Mouse (Mus musculus) lung, postnatal 4 days (tissue): ENCODE measurements around the gene Mmp11.
A peak's percentile ranks its signal among the peaks of the same experiment; 100 is the strongest.
"Not testable (repeated sequence)": the region's sequence is repeated elsewhere in the genome, so short reads cannot be mapped to it uniquely, and the experiment has no call there.

ENCODE experiments used
- DNase-seq, 2 experiments: peaks; one replicate each; pipeline ENCODE4 v3.0.0; 2021

The Mmp11 gene

DNA sequence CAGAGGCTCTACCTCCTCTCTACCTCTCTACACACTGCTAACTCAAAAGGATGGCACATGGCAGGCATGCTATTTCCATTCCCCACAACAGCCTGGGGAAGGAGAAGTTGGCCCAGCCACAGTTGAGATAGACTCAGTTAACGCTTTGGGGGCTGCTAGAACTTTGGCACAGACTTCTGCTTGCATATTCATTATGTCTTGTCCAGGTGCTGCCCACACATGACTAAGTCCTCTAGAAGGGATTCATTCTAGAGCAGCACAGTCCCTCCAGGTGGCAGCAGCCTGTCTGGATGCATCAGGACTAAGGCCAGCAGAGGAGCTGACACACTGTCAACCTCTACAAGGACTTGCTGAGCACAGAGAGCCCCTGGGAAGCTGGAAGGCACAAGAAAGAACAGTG is 40.1 kb downstream of the Mmp11 start:
- no peak for DNase-seq

DNA sequence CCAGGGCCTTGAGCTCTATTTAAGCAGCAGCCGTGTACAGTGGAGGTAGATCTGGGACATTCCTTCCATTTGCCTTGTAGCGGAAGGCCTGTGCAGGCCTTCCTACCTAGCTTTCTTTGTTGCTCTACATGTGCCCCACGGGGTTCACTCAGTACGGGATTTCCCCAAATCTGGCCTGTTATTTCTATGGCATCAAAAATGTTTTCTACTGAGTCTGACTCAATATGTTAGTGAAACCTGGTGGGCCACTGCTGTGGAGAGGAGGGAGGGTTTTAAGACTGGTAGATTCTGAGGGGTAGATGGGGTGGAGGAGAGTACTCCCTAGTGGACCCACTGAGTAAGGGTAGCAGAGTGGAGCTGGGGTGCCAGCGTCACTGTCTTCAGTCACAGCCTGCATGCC is 40.6 kb downstream of the Mmp11 start:
- DNase-seq, result no peak

DNA sequence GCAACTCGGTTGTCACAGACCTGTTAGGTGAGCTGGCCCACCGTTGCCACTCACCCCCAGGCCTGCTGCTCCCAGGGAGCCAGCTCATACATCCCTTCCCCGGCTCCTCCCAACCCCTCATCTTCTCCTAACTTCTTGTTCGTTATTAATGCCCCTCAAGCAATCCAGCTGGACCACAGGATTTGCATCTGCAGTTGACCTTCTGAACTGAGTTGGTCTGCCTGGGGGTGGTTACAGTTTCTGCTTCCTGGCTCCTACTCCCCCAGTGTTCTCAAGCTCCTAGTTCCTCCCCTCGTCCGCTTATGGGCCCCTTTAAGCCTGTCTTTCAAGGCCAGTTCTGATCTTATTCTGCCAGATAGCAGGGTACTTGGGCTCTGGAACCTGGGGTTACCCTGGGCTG is 41.7 kb downstream of the Mmp11 start:
- DNase-seq, result no peak

GRCm38 (mm10) chr10:75893089-75893750 is 43.1 kb downstream of the Mmp11 start, which contains the start of gene Derl3:
Gene Derl3 (plus strand): TSS chr10:75893413.
- DNase-seq, result peak; percentile 94 to 96

DNA sequence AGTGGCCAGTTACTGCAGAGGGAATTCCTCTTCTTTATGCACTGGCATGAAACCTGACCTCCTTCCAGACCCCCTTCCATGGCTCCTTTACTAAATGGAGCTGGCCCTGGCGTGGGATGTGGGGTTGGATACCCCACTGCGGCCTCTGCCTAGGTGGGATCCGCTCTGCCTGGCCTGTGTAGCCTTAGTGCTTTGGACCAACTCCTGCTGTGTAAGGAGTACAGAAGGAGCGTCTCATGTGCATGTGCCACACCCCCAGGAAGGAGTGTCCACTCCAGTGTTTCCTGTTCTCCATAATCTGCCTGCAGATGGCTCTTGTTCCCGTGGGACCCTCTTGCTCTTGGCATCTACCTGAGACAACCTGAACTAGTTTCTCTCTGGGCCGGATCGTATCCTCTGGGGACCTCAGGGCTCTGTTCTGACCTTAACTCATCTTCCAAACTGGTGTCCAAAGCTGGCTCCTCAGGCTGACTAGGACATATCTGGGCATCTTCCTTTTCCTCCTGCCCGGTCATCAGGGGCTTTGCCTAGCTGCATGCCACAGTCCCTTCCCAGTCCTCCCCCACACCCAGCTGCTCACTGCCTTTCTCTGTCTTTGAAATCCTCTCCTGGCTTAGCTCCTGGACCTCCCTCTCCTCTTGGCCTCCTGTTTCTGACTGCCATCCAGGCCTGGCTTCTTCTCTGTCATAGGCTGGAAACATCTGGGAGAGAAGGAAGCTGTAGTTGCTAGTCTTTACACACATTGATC is 46.7 kb downstream of the Mmp11 start:
- no peak for DNase-seq

- DNase-seq, result not testable (repeated sequence)
These were observed 48.8 kb downstream of the Mmp11 start for GRCm38 (mm10) chr10:75887504-75887903.

DNA sequence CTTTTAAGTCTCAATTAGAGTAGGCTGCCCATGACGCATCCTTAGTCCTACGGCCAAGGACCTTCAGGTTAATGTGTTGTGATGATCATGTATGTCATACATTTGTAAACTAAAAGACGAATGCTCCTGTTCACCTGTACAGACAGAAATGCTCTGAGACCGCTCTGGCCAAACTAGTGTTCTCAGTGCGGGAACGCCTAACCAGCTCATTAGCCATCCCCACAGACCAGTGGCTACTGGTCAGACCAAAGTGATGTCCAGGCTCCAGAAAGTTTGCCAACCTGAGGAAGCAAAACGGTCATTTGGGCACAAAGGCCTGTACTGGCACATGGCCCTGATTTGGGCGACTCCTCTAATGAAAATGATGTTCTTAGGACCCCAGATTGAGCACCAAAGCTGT is 51.6 kb downstream of the Mmp11 start:
- DNase-seq, result no peak

GRCm38 (mm10) chr10:75883232-75883552 is 53.1 kb downstream of the Mmp11 start:
- DNase-seq, result peak; percentile 84 to 87

DNA sequence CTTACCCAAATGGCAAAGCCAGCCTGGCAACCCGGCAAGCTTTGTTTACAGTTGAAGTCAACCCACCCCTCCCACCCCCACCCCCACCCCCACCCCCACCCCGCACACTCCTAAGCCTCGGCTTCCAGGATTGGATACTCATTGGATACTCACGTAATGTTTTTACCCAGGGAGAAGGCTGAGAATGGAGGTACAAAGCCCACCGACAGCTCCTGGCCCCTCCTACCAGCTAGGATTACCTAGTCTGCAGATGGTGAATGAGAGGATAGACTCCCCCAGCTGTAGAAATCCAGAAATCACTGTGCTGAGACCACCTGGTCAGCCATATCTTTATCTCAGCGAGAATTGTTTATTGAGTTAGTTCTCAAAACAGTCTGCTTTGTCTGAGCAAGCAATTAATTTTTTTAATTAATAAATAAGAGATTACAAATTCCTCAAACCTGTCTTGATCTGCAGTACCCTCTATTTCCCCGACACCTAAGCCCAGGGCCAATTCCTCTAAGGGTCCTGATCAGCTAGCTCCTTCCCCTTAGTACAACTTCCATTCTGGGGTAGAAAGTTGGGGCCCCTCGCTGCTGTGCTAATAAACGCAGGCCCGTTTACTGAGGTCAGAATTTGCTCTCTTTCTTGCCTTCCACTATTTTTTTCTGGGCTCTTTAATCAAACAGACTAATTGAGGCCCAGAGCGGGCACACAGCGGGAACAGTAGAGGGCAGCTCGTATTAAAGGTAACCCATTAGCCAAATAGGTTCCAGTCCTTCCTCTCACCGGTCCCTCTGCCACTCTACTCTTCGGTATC is 53.7 kb downstream of the Mmp11 start:
- DNase-seq, result no peak

DNA sequence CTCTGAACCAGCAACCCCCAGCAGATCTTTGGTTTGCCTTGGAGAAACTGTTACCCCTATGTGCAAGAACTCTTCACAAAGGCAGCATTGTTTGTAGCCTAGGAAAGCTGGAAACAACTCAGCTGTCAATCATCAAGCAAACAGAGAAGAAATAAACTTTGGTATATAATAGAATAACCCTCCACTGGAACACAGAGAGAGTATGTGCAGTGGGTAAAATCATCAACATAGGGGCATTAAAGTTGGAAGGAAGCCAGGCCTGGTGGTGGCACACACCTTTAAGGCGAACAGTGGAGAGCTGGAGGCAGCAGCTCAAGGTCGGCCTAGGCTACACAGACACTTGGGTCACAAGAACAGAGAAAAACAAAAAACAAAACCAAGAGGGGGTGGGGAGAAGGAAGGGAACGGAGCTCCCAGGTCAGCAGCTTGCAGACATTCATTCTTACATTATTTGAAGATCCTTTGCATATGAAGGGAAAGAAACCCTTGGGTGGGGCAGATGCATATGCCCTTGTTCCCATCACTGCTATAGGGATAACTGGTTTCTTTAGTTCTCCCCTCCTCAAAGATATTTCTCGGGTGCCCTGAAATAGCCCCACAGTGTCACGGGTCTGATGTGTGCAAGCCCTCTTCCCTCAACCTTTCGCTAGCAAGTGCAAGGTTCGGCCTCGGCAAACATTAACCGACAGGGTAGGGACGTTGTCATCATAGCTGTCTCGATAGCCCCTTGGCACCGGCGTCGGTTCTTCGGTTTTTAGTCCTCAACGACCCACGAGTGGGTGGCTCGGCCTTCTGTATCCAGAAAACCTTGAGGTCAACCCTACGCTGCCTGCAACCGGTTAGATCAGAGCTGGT is 54.5 kb downstream of the Mmp11 start:
- no peak for DNase-seq

GRCm38 (mm10) chr10:75880771-75881577 is 55.3 kb downstream of the Mmp11 start:
- DNase-seq, result no peak

GRCm38 (mm10) chr10:75880351-75880750 is 55.9 kb downstream of the Mmp11 start:
- DNase-seq, result no peak

GRCm38 (mm10) chr10:75878836-75879235 is 57.5 kb downstream of the Mmp11 start:
- DNase-seq, result no peak

DNA sequence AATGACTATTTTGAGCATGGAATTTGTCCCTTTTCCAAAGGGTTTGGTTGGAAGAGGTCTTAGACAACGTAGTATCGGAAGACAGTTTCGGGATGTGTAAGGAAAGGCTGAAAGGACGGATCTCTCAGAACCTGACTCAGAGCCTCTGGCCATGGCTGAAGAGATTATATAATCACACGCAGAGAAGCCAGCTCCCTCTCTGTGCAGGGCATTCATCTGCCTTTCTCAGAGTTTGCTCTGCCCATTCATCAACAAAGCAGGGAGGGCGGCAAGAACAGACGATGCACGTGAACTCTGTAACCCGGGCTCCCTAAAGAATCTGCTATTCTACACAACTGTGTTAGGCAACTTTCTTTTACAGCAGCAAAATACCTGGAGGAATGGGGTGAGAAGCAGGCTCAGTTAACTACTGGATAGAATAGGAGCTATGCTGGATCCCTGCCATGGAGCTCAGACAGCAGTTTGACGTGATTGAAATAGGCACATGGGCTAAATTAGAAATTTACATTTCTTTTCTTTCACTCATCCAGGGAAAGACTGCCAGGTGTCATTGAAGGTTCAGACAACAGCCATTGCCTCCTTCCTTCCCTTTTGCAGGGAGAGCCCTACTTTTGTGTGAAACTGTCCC is 62.6 kb downstream of the Mmp11 start:
- no peak for DNase-seq
